Mouse (Mus musculus) lung, embryonic 16.5 days (tissue): ENCODE results near the gene Focad. TPM values are rescaled to one million over a fixed set of nuclear protein-coding genes. Genes with fewer than 3 reads are reported as not detected.

Source experiments
- ATAC-seq: fragments of 200-750 bp; cut with Nextera tagmentation; 2 replicates; pipeline ENCODE4 v1.8.0; 2017; ENCODE audit warnings: low read depth, mild to moderate bottlenecking, moderate library complexity
- H3K27ac ChIP-seq: fragments of 300-500 bp; sonication (generic); 2 replicates; pipeline ENCODE4 v1.5.1; 2014; ENCODE audit warnings: mild to moderate bottlenecking, control low read depth, low read length
- H3K27me3 ChIP-seq: fragments of 300-500 bp; sonication (generic); 2 replicates; pipeline ENCODE4 v1.6.1; 2014; ENCODE audit warnings: low read depth, low read length, mixed read lengths; ENCODE audit not compliant: control insufficient read depth, insufficient read depth
- H3K36me3 ChIP-seq: fragments of 300-500 bp; sonication (generic); 2 replicates; pipeline ENCODE4 v1.6.1; 2014; ENCODE audit warnings: low read length; ENCODE audit not compliant: control insufficient read depth, insufficient read depth
- H3K4me1 ChIP-seq: fragments of 300-500 bp; sonication (generic); replicated peaks from 2 replicates; pipeline ENCODE4 v1.6.1; 2014; ENCODE audit warnings: low read length, mixed read lengths; ENCODE audit not compliant: control insufficient read depth, insufficient read depth
- H3K4me2 ChIP-seq: fragments of 300-500 bp; sonication (generic); 2 replicates; pipeline ENCODE4 v1.6.1; 2014; ENCODE audit warnings: low read depth, low read length, control low read depth
- H3K4me3 ChIP-seq: fragments of 300-500 bp; sonication (generic); 2 replicates; pipeline ENCODE4 v1.5.1; 2014; ENCODE audit warnings: mild to moderate bottlenecking, low read length, control low read depth
- H3K9ac ChIP-seq: fragments of 300-500 bp; sonication (generic); 2 replicates; pipeline ENCODE4 v1.6.1; 2014; ENCODE audit warnings: low read length, control low read depth
- H3K9me3 ChIP-seq: fragments of 300-500 bp; sonication (generic); 2 replicates; pipeline ENCODE4 v1.6.1; 2016; ENCODE audit warnings: low read length; ENCODE audit not compliant: control insufficient read depth
- WGBS: fragments of 180-500 bp; shearing (Covaris S2); extraction: QIAGEN DNeasy Blood & Tissue Kit; methylation state at CpG from one replicate; pipeline ENCODE4 v1.1.7; 2014; 5-methylcytosine and 5-hydroxymethylcytosine counted together
- polyA plus RNA-seq: library from polyadenylated mRNA; unstranded; fragments of >200 nt; fragmentation: Nextera tagmentation; extraction: Ambion mirVana; gene quantifications from 2 replicates; pipeline ENCODE4 v1.2.1, GENCODE M21; 2015

Gene Focad
- polyA plus RNA-seq, 1 experiment from 2014 or later: 15.1 TPM

- no peak for ATAC-seq
- 85% methylated on average over 13 of the region's 13 CpGs for WGBS
- no peak overlapping the region for H3K27ac ChIP-seq
- no peaks in the 10 kb centered on the region for H3K36me3 ChIP-seq
- H3K9ac ChIP-seq: no peak overlapping the region
- no peaks in the 10 kb centered on the region for H3K27me3 ChIP-seq
- no peak overlapping the region for H3K4me3 ChIP-seq
- no peaks in the 10 kb centered on the region; the same call in 1 of the 2 replicates for H3K4me1 ChIP-seq
- H3K9me3 ChIP-seq: no peaks in the 10 kb centered on the region
- H3K4me2 ChIP-seq: no peak overlapping the region
These were observed 69.2 kb downstream of the Focad start for GRCm38 (mm10) chr4:88163511-88164247.

- WGBS: 77% methylated on average over 7 of the region's 7 CpGs
- H3K9ac ChIP-seq: no peak overlapping the region
- H3K27me3 ChIP-seq: no peaks in the 10 kb centered on the region
These were observed 72.8 kb downstream of the Focad start for GRCm38 (mm10) chr4:88167008-88167862.

GRCm38 (mm10) chr4:88175058-88175974, 80.9 kb downstream of the Focad start:
- no peak overlapping the region for H3K27ac ChIP-seq
- WGBS: 68% methylated on average over 6 of the region's 6 CpGs

More at GRCm38 (mm10) chr4:88167008-88167862, 72.8 kb downstream of the Focad start:
- H3K4me3 ChIP-seq: no peak overlapping the region
- no peak for ATAC-seq
- no peaks in the 10 kb centered on the region for H3K36me3 ChIP-seq
- no peaks in the 10 kb centered on the region for H3K4me1 ChIP-seq
- H3K9me3 ChIP-seq: no peaks in the 10 kb centered on the region
- H3K27ac ChIP-seq: no peak overlapping the region
- no peak overlapping the region for H3K4me2 ChIP-seq

GRCm38 (mm10) chr4:88179296-88179695, 84.9 kb downstream of the Focad start:
- H3K9me3 ChIP-seq: no peaks in the 10 kb centered on the region
- H3K27me3 ChIP-seq: no peaks in the 10 kb centered on the region
- H3K36me3 ChIP-seq: 0 out of 2 replicates have a peak, but pooled peaks cover 2% of the 10 kb centered on the region
- no peak for ATAC-seq
- no peak overlapping the region for H3K4me3 ChIP-seq
- WGBS: 91% methylated on average over 2 of the region's 2 CpGs
- no peaks in the 10 kb centered on the region for H3K4me1 ChIP-seq
- H3K27ac ChIP-seq: no peak overlapping the region
- H3K4me2 ChIP-seq: no peak overlapping the region
- no peak overlapping the region for H3K9ac ChIP-seq

More at GRCm38 (mm10) chr4:88175058-88175974, 80.9 kb downstream of the Focad start:
- Histone ChIP-seq H3K4me2 (no peak overlapping the region), H3K4me3 (no peak overlapping the region), H3K36me3 (no peaks in the 10 kb centered on the region), H3K4me1 (no peaks in the 10 kb centered on the region), H3K27me3 (no peaks in the 10 kb centered on the region), H3K9me3 (no peaks in the 10 kb centered on the region), H3K9ac (no peak overlapping the region)
- ATAC-seq: no peak

- Histone ChIP-seq H3K36me3 (0 out of 2 replicates have a peak, but pooled peaks cover 2% of the 10 kb centered on the region), H3K27me3 (no peaks in the 10 kb centered on the region), H3K9ac (no peak overlapping the region), H3K4me3 (no peak overlapping the region), H3K27ac (no peak overlapping the region), H3K9me3 (no peaks in the 10 kb centered on the region), H3K4me2 (no peak overlapping the region), H3K4me1 (no peaks in the 10 kb centered on the region)
- 62% methylated on average over 6 of the region's 6 CpGs for WGBS
- no peak for ATAC-seq
These were observed 89.9 kb downstream of the Focad start for GRCm38 (mm10) chr4:88184293-88184692.

- no peak overlapping the region for H3K4me2 ChIP-seq
- H3K4me1 ChIP-seq: no peaks in the 10 kb centered on the region
- no peaks in the 10 kb centered on the region for H3K9me3 ChIP-seq
- 0 out of 2 replicates have a peak, but pooled peaks cover 2% of the 10 kb centered on the region for H3K36me3 ChIP-seq
- peak overlapping the region; percentile 27; the same call in 1 of the 2 replicates for H3K27ac ChIP-seq
- no peak overlapping the region for H3K9ac ChIP-seq
- H3K4me3 ChIP-seq: no peak overlapping the region
- WGBS: 75% methylated on average over 6 of the region's 6 CpGs
- no peak for ATAC-seq
- no peaks in the 10 kb centered on the region for H3K27me3 ChIP-seq
These were observed 91.5 kb downstream of the Focad start for GRCm38 (mm10) chr4:88185872-88186426.

- ATAC-seq: peak; percentile 59; the same call in 1 of the 2 replicates
- WGBS: 66% methylated on average over 3 of the region's 3 CpGs
These were observed 93.2 kb downstream of the Focad start for GRCm38 (mm10) chr4:88187649-88188048.

GRCm38 (mm10) chr4:88189495-88189894, 95.1 kb downstream of the Focad start:
- WGBS: 79% methylated on average over 1 of the region's 1 CpGs
- no peak for ATAC-seq

More at GRCm38 (mm10) chr4:88187649-88188048, 93.2 kb downstream of the Focad start:
- Histone ChIP-seq H3K4me2 (no peak overlapping the region), H3K4me1 (no peaks in the 10 kb centered on the region), H3K36me3 (0 out of 2 replicates have a peak, but pooled peaks cover under 1% of the 10 kb centered on the region), H3K27ac (no peak overlapping the region), H3K4me3 (no peak overlapping the region), H3K9me3 (no peaks in the 10 kb centered on the region), H3K27me3 (no peaks in the 10 kb centered on the region), H3K9ac (no peak overlapping the region)

More at GRCm38 (mm10) chr4:88189495-88189894, 95.1 kb downstream of the Focad start:
- Histone ChIP-seq H3K4me2 (no peak overlapping the region), H3K9me3 (no peaks in the 10 kb centered on the region), H3K27ac (no peak overlapping the region), H3K9ac (no peak overlapping the region), H3K4me1 (no peaks in the 10 kb centered on the region), H3K36me3 (no peaks in the 10 kb centered on the region), H3K4me3 (no peak overlapping the region), H3K27me3 (no peaks in the 10 kb centered on the region)
